Mouse (Mus musculus) heart, postnatal 0 days (tissue): ENCODE measurements at regions not wholly inside any gene's neighbourhood (a gene's known extent, or its start where the extent isn't known, plus 50 kb on each side); places are given as distances from the start of the nearest gene placed in this dataset.

Source experiments
- ATAC-seq: fragments of 200-750 bp; cut with Nextera tagmentation; 2 replicates; pipeline ENCODE4 v1.8.0; 2017; ENCODE audit warnings: low read depth, moderate number of reproducible peaks, moderate library complexity; ENCODE audit not compliant: insufficient read depth
- DNase-seq: peaks from one replicate; pipeline ENCODE4 v3.0.0-alpha.2; 2016; ENCODE audit warnings: low spot score
- H3K27ac ChIP-seq: fragments of 300-500 bp; sonication (generic); 2 replicates; pipeline ENCODE4 v1.5.1; 2014; ENCODE audit warnings: low read depth, mild to moderate bottlenecking
- H3K27me3 ChIP-seq: fragments of 300-500 bp; sonication (generic); 2 replicates; pipeline ENCODE4 v1.6.1; 2014; ENCODE audit warnings: low read length, mixed read lengths; ENCODE audit not compliant: control insufficient read depth, insufficient read depth
- H3K36me3 ChIP-seq: fragments of 300-500 bp; sonication (generic); replicated peaks from 2 replicates; pipeline ENCODE4 v1.6.1; 2014; ENCODE audit warnings: low read length, mixed read lengths; ENCODE audit not compliant: control insufficient read depth, insufficient read depth
- H3K4me1 ChIP-seq: fragments of 300-500 bp; sonication (generic); 2 replicates; pipeline ENCODE4 v1.6.1; 2014; ENCODE audit warnings: antibody characterized with exemption; ENCODE audit not compliant: control insufficient read depth, insufficient read depth
- H3K4me2 ChIP-seq: fragments of 300-500 bp; sonication (generic); 2 replicates; pipeline ENCODE4 v1.6.1; 2014; ENCODE audit warnings: low read depth, mild to moderate bottlenecking, low read length, moderate library complexity
- H3K4me3 ChIP-seq: fragments of 300-500 bp; sonication (generic); 2 replicates; pipeline ENCODE4 v1.5.1; 2014; ENCODE audit warnings: low read depth, low read length
- H3K9ac ChIP-seq: fragments of 300-500 bp; sonication (generic); replicated peaks from 2 replicates; pipeline ENCODE4 v1.6.1; 2014; ENCODE audit warnings: low read depth, low read length, mixed read lengths
- H3K9me3 ChIP-seq: fragments of 300-500 bp; sonication (generic); replicated peaks from 2 replicates; pipeline ENCODE4 v1.6.1; 2016; ENCODE audit warnings: low read length; ENCODE audit not compliant: control insufficient read depth
- CTCF ChIP-seq: IDR thresholded peaks from 2 replicates; pipeline ENCODE4 v1.5.1; 2016; ENCODE audit warnings: antibody characterized with exemption, control low read depth, low read depth
- EP300 ChIP-seq: IDR thresholded peaks from 2 replicates; pipeline ENCODE4 v1.6.1; 2016; ENCODE audit warnings: antibody characterized with exemption, low read depth
- WGBS: fragments of 180-500 bp; shearing (Covaris S2); extraction: QIAGEN DNeasy Blood & Tissue Kit; methylation state at CpG from one replicate; pipeline ENCODE4 v1.1.7; 2014; 5-methylcytosine and 5-hydroxymethylcytosine counted together

- no peak for DNase-seq
- H3K4me2 ChIP-seq: no peak overlapping the region
- no peaks in the 10 kb centered on the region for H3K36me3 ChIP-seq
- H3K27me3 ChIP-seq: no peaks in the 10 kb centered on the region
- no peak overlapping the region for H3K27ac ChIP-seq
- no peak overlapping the region for H3K9ac ChIP-seq
- ATAC-seq: no peak
- H3K4me3 ChIP-seq: no peak overlapping the region
- H3K4me1 ChIP-seq: no peaks in the 10 kb centered on the region
- no peaks in the 10 kb centered on the region for H3K9me3 ChIP-seq
- 69% methylated on average over 3 of the region's 3 CpGs for WGBS
- TF ChIP-seq EP300 (no peak), CTCF (no peak)
Observed at GRCm38 (mm10) chr14:98810259-98811042, 183.7 kb downstream of the Rpl36a-ps1 start.

- H3K4me2 ChIP-seq: no peak overlapping the region
Observed at GRCm38 (mm10) chr14:98808117-98808516, 186.0 kb downstream of the Rpl36a-ps1 start.

GRCm38 (mm10) chr14:98805066-98805465 lies 189.1 kb downstream of the Rpl36a-ps1 start:
- Histone ChIP-seq H3K27me3 (no peaks in the 10 kb centered on the region), H3K4me1 (no peaks in the 10 kb centered on the region), H3K9me3 (no peaks in the 10 kb centered on the region), H3K36me3 (no peaks in the 10 kb centered on the region), H3K9ac (no peak overlapping the region), H3K4me3 (no peak overlapping the region), H3K27ac (no peak overlapping the region), H3K4me2 (no peak overlapping the region)
- DNase-seq (no peak), ATAC-seq (no peak)
- WGBS: 82% methylated on average over 6 of the region's 6 CpGs
- TF ChIP-seq CTCF (no peak), EP300 (no peak)

More at GRCm38 (mm10) chr14:98808117-98808516, 186.0 kb downstream of the Rpl36a-ps1 start:
- DNase-seq (no peak), ATAC-seq (no peak)
- Histone ChIP-seq H3K9me3 (no peaks in the 10 kb centered on the region), H3K4me3 (no peak overlapping the region), H3K36me3 (no peaks in the 10 kb centered on the region), H3K27ac (no peak overlapping the region), H3K27me3 (no peaks in the 10 kb centered on the region), H3K4me1 (no peaks in the 10 kb centered on the region), H3K9ac (no peak overlapping the region)
- 82% methylated on average over 1 of the region's 1 CpGs for WGBS
- no peak for TF ChIP-seq EP300
- TF ChIP-seq CTCF: no peak

GRCm38 (mm10) chr14:98801293-98801692 lies 192.8 kb downstream of the Rpl36a-ps1 start:
- TF ChIP-seq EP300: no peak
- TF ChIP-seq CTCF: no peak
- DNase-seq: no peak
- Histone ChIP-seq H3K36me3 (no peaks in the 10 kb centered on the region), H3K9ac (no peak overlapping the region), H3K4me1 (no peaks in the 10 kb centered on the region), H3K27ac (no peak overlapping the region), H3K4me2 (no peak overlapping the region), H3K9me3 (no peaks in the 10 kb centered on the region), H3K4me3 (no peak overlapping the region), H3K27me3 (no peaks in the 10 kb centered on the region)
- no peak for ATAC-seq
- WGBS: 44% methylated on average over 2 of the region's 2 CpGs

- ATAC-seq (no peak), DNase-seq (no peak)
- WGBS: 76% methylated on average over 4 of the region's 4 CpGs
- Histone ChIP-seq H3K4me1 (no peaks in the 10 kb centered on the region), H3K27ac (no peak overlapping the region), H3K9ac (no peak overlapping the region), H3K9me3 (no peaks in the 10 kb centered on the region), H3K4me2 (no peak overlapping the region), H3K27me3 (no peaks in the 10 kb centered on the region), H3K36me3 (no peaks in the 10 kb centered on the region), H3K4me3 (no peak overlapping the region)
- TF ChIP-seq EP300 (no peak), CTCF (no peak)
Observed at GRCm38 (mm10) chr14:98791970-98792369, 202.1 kb downstream of the Rpl36a-ps1 start.
